Comparison of ENCODE assay signal across 14 mouse cellular contexts in the genomic region with DNA sequence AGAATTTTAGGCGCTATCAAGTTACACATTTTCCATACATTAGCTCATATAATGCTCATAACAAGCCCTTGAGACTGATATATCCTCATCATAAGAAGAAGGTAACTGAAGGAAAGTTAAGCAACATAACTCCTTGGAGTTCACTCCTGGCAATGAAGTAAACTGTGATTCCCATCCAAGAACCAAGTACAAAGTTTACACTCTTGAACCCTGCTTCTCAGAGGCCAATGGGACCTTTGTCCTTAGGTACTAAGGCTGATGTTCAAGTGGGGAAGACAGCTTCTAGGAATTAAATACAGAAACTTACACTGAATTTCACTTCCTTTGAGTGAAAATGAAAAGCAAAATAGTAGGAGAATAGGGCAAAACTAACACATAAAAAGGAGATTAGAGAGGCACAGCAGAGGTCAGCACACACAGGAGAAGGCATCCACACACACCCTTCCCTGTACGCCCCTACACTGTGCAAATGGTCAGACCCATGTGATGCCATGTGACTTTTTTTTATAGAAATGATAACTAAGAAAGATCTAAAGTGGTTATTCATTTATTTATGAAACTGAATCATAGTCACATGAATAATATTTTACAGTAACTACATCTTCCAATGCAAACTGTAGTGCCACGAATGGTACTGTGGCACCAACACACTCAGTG.
"Had no signal": no experiment of that assay in that cellular context is flagged by ENCODE, and none has a peak within 500 bp of the region (broad histone marks: within the 10 kb centered on the region; RNA-seq: fewer than 3 reads in every experiment).

No protein-coding gene starts in this region.

- H3K36me3 ChIP-seq: limb, embryonic 15.5 days; midbrain, embryonic 10.5 days; midbrain, embryonic 13.5 days had no signal

- H3K4me2 ChIP-seq: limb, embryonic 15.5 days; liver, embryonic 11.5 days; lung, embryonic 14.5 days; midbrain, embryonic 13.5 days had no signal

- DNase-seq: layer of hippocampus, adult 9-11 months; liver, postnatal 0 days; lung, embryonic 14.5 days; thymus, adult 18-20 months; thymus, postnatal 36 days had no signal

- H3K4me1 ChIP-seq: limb, embryonic 15.5 days; megakaryocyte, embryonic 14.5 days; midbrain, embryonic 10.5 days; midbrain, embryonic 13.5 days had no signal

- H3K9ac ChIP-seq: limb, embryonic 15.5 days; liver, embryonic 14.5 days; liver, postnatal 0 days; lung, embryonic 14.5 days; midbrain, embryonic 13.5 days had no signal

- H3K27me3 ChIP-seq: limb, embryonic 15.5 days; megakaryocyte, embryonic 14.5 days; midbrain, embryonic 13.5 days had no signal

- ATAC-seq: liver, postnatal 0 days; lung, postnatal 0 days; midbrain, embryonic 13.5 days; midbrain, embryonic 16.5 days had no signal

- H3K4me3 ChIP-seq: layer of hippocampus, adult 2 months; limb, embryonic 15.5 days; megakaryocyte, embryonic 14.5 days; midbrain, embryonic 10.5 days; midbrain, embryonic 13.5 days had no signal

- H3K27ac ChIP-seq: layer of hippocampus, adult 2 months; limb, embryonic 15.5 days; liver, embryonic 14.5 days; midbrain, embryonic 10.5 days; midbrain, embryonic 13.5 days had no signal

- H3K9me3 ChIP-seq: limb, embryonic 15.5 days; megakaryocyte, embryonic 14.5 days; midbrain, embryonic 10.5 days; midbrain, embryonic 13.5 days had no signal
